Mouse (Mus musculus) R1 (cell line): Measurements from ENCODE around the gene St7.
A peak's percentile ranks its signal among the peaks of the same experiment; 100 is the strongest.

Source experiments
- DNase-seq: peaks from one replicate; pipeline ENCODE4 v3.0.0-alpha.2; 2018; ENCODE audit warnings: low read depth, low spot score

The St7 gene

GRCm38 (mm10) chr6:17719423-17719822 lies 26.7 kb downstream of the St7 start:
- no peak for DNase-seq

GRCm38 (mm10) chr6:17720022-17720421 lies 27.3 kb downstream of the St7 start:
- DNase-seq: no peak

GRCm38 (mm10) chr6:17721706-17722105 lies 29.0 kb downstream of the St7 start:
- DNase-seq: no peak

GRCm38 (mm10) chr6:17725841-17726460 lies 33.2 kb downstream of the St7 start:
- DNase-seq: peak; percentile 60

GRCm38 (mm10) chr6:17727241-17727640 lies 34.5 kb downstream of the St7 start:
- no peak for DNase-seq

- no peak for DNase-seq
Observed at GRCm38 (mm10) chr6:17727891-17728790, 35.4 kb downstream of the St7 start.

GRCm38 (mm10) chr6:17730122-17730521 lies 37.4 kb downstream of the St7 start:
- DNase-seq: no peak

GRCm38 (mm10) chr6:17731694-17732093 lies 39.0 kb downstream of the St7 start:
- DNase-seq: no peak

- peak; percentile 8 for DNase-seq
Observed at GRCm38 (mm10) chr6:17733951-17734411, 41.2 kb downstream of the St7 start.

- no peak for DNase-seq
Observed at GRCm38 (mm10) chr6:17737262-17737948, 44.7 kb downstream of the St7 start.

- DNase-seq: no peak
Observed at GRCm38 (mm10) chr6:17740128-17740527, 47.4 kb downstream of the St7 start.

GRCm38 (mm10) chr6:17741639-17742038 lies 48.9 kb downstream of the St7 start:
- no peak for DNase-seq

- DNase-seq: no peak
Observed at GRCm38 (mm10) chr6:17742209-17742608, 49.5 kb downstream of the St7 start.

- no peak for DNase-seq
Observed at GRCm38 (mm10) chr6:17743325-17743724, 50.6 kb downstream of the St7 start.

GRCm38 (mm10) chr6:17747724-17748123 lies 55.0 kb downstream of the St7 start:
- no peak for DNase-seq

- peak; percentile 93 for DNase-seq
Observed at GRCm38 (mm10) chr6:17748866-17749582, 56.3 kb downstream of the St7 start.

- no peak for DNase-seq
Observed at GRCm38 (mm10) chr6:17749596-17749995, 56.9 kb downstream of the St7 start.

GRCm38 (mm10) chr6:17750041-17750660 lies 57.4 kb downstream of the St7 start:
- no peak for DNase-seq

GRCm38 (mm10) chr6:17750957-17751356 lies 58.2 kb downstream of the St7 start:
- DNase-seq: no peak

GRCm38 (mm10) chr6:17755902-17756301 lies 63.2 kb downstream of the St7 start:
- DNase-seq: no peak

GRCm38 (mm10) chr6:17758568-17758967 lies 65.8 kb downstream of the St7 start:
- no peak for DNase-seq
